Mouse (Mus musculus): ENCODE results near the gene Pgrmc2.

DNA sequence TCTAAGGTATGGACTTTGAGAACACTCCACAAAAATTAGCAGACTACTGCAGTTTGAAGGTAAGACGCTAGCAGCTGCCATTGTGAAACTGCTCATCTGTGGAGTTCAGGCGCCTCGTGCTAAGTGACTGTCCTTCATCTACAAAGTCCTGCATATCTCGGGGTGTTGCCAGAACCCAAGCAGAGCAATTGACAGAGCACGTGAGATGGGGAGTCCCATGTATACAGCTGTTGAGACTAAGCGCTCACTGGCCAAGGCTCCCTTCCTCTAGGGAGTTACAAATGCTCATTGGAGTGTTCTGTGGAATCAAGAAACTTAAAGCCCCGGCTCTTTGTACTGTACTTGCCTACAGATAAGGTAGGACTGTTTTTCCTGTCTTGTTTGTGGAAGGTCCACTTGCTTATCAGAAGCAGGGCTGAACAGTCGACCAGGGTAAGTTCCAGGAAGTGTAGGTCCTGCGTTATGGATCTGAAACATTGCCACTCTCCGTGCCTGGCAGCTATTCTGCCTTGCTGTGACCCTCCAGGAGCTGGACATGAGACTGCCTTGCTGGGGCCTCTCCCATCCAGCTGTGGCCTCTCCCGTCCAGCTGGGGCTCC lies 39.0 kb downstream of the Pgrmc2 start:
- TF ChIP-seq CTCF (IDR thresholded peaks at IDR 0.05; ENCODE audit: low read depth): no peak
- no peak for TF ChIP-seq EP300 (IDR thresholded peaks at IDR 0.05; ENCODE audit: low read depth)

All from liver, postnatal 0 days (tissue).